Mouse (Mus musculus) heart, adult 2 months (tissue): ENCODE results near the gene Tent4b. TPM values are rescaled to one million over a fixed set of nuclear protein-coding genes. Genes with fewer than 3 reads are reported as not detected.
A peak's percentile ranks its signal among the peaks of the same experiment; 100 is the strongest.

Experiments
- DNase-seq, 2 experiments: peaks; one replicate each; pipeline ENCODE4 v3.0.0; 2021
- H3K27ac ChIP-seq: fragments of 200-600 bp; 2 replicates; pipeline ENCODE4 v1.8.1; 2022
- H3K27me3 ChIP-seq: fragments of 200-500 bp; 2 replicates; pipeline ENCODE4 v1.6.1; 2012; ENCODE audit warnings: mild to moderate bottlenecking, low read length, inconsistent platforms, mixed read lengths; ENCODE audit not compliant: control insufficient read depth, insufficient read depth
- H3K36me3 ChIP-seq: fragments of 200-500 bp; 2 replicates; pipeline ENCODE4 v1.6.1; 2012; ENCODE audit warnings: low read length, inconsistent platforms; ENCODE audit not compliant: control insufficient read depth, insufficient read depth
- H3K4me1 ChIP-seq: fragments of 200-500 bp; 2 replicates; pipeline ENCODE4 v1.6.1; 2011; ENCODE audit warnings: low read length; ENCODE audit not compliant: control insufficient read depth, insufficient read depth
- H3K4me3 ChIP-seq: fragments of 200-600 bp; 2 replicates; pipeline ENCODE4 v1.8.1; 2022
- H3K79me2 ChIP-seq: fragments of 200-500 bp; replicated peaks from 2 replicates; pipeline ENCODE4 v1.6.1; 2012; ENCODE audit warnings: mild to moderate bottlenecking, inconsistent platforms, low read length, moderate library complexity, mixed read lengths; ENCODE audit not compliant: control insufficient read depth, insufficient read depth
- H3K9ac ChIP-seq: fragments of 200-500 bp; 2 replicates; pipeline ENCODE4 v1.6.1; 2012; ENCODE audit warnings: low read depth, mild to moderate bottlenecking, control low read depth, inconsistent platforms, low read length, mixed read lengths
- CTCF ChIP-seq: fragments of 200-600 bp; IDR thresholded peaks from 2 replicates; pipeline ENCODE4 v1.8.1; 2022; ENCODE audit warnings: antibody characterized with exemption, mild to moderate bottlenecking, moderate library complexity
- EP300 ChIP-seq: fragments of 200-500 bp; IDR thresholded peaks from 2 replicates; pipeline ENCODE4 v1.6.1; 2011; ENCODE audit warnings: low read depth, low read length, control low read depth; ENCODE audit not compliant: insufficient read depth
- POLR2A ChIP-seq: fragments of 200-500 bp; IDR thresholded peaks from 2 replicates; pipeline ENCODE4 v1.6.1; 2011; ENCODE audit warnings: mild to moderate bottlenecking, low read depth, low read length, control low read depth; ENCODE audit not compliant: insufficient read depth
- WGBS: fragments of 180-500 bp; shearing (Covaris S2); methylation state at CpG from one replicate; pipeline ENCODE4 v1.1.7; 2018; 5-methylcytosine and 5-hydroxymethylcytosine counted together
- intact Hi-C: fragments of 180-260 bp; cut with DNase I; formaldehyde crosslinking; loops from one replicate; pipeline ENCODE4 v1.15.1; 2025
- polyA plus RNA-seq: library from polyadenylated mRNA; depleted of rRNA; stranded (reverse); fragments of >200 nt; gene quantifications from 2 replicates; pipeline ENCODE4 v1.2.3, GENCODE M21; 2012
- total RNA-seq, 2 experiments: library from RNA; stranded (reverse); gene quantifications; 2 replicates each; pipeline ENCODE4 v1.2.3; 2021

Tent4b gene
- total and polyA plus RNA-seq, 3 experiments = 14.3 to 19.2 (median 18.8) TPM

GRCm38 (mm10) chr8:88266170-88266800, 67.3 kb downstream of the Tent4b start:
- Histone ChIP-seq H3K9ac (no peak overlapping the region), H3K27me3 (no peaks in the 10 kb centered on the region), H3K27ac (no peak overlapping the region), H3K4me3 (no peak overlapping the region), H3K79me2 (no peaks in the 10 kb centered on the region), H3K4me1 (no peaks in the 10 kb centered on the region), H3K36me3 (no peaks in the 10 kb centered on the region)
- TF ChIP-seq EP300 (peak; percentile 67; the same call in 1 of the 2 replicates), CTCF (no peak; the same call in 1 of the 2 replicates), POLR2A (no peak)
- peak; percentile 77 to 89 for DNase-seq
- intact Hi-C loops = loop anchor here (2.0 to 10.0 kb wide), 3 partner anchors 95 to 489 kb away; no protein-coding TSS in a partner anchor
- 43% methylated on average over 10 of the region's 10 CpGs for WGBS

- no peak for DNase-seq
- Histone ChIP-seq H3K27ac (no peak overlapping the region), H3K9ac (no peak overlapping the region), H3K4me3 (no peak overlapping the region), H3K27me3 (no peaks in the 10 kb centered on the region), H3K79me2 (no peaks in the 10 kb centered on the region), H3K36me3 (no peaks in the 10 kb centered on the region), H3K4me1 (no peaks in the 10 kb centered on the region)
- 77% methylated on average over 14 of the region's 14 CpGs for WGBS
- no peak for TF ChIP-seq CTCF
- TF ChIP-seq POLR2A = no peak
- no peak for TF ChIP-seq EP300
- intact Hi-C loops = loop anchor here (2.0 to 10.0 kb wide), 3 partner anchors 94 to 488 kb away; no protein-coding TSS in a partner anchor
Observed at GRCm38 (mm10) chr8:88266801-88267403, 67.9 kb downstream of the Tent4b start.

- TF ChIP-seq EP300 = no peak
- TF ChIP-seq CTCF = peak; percentile 56
- TF ChIP-seq POLR2A = no peak
- Histone ChIP-seq H3K4me1 (no peaks in the 10 kb centered on the region), H3K36me3 (no peaks in the 10 kb centered on the region), H3K4me3 (no peak overlapping the region), H3K27ac (no peak overlapping the region), H3K27me3 (peaks cover 5% of the 10 kb centered on the region), H3K9ac (no peak overlapping the region), H3K79me2 (no peaks in the 10 kb centered on the region)
- no peak for DNase-seq
- WGBS = 71% methylated on average over 7 of the region's 7 CpGs
- intact Hi-C loops = loop anchor here (10.0 kb wide), 1 partner anchor 486 kb away; no protein-coding TSS in a partner anchor
Observed at GRCm38 (mm10) chr8:88269107-88269875, 70.3 kb downstream of the Tent4b start.

- WGBS = 73% methylated on average over 3 of the region's 3 CpGs
- Histone ChIP-seq H3K27me3 (peaks cover 5% of the 10 kb centered on the region), H3K27ac (no peak overlapping the region), H3K36me3 (no peaks in the 10 kb centered on the region), H3K9ac (no peak overlapping the region), H3K4me1 (no peaks in the 10 kb centered on the region), H3K4me3 (no peak overlapping the region), H3K79me2 (no peaks in the 10 kb centered on the region)
- intact Hi-C loops = loop anchor here (5.0 kb wide), 1 partner anchor 37 kb away; no protein-coding TSS in a partner anchor
- TF ChIP-seq EP300 (no peak), CTCF (no peak), POLR2A (no peak)
- no peak for DNase-seq
Observed at GRCm38 (mm10) chr8:88270086-88270485, 71.1 kb downstream of the Tent4b start.

- 5% methylated on average over 64 of the region's 64 CpGs for WGBS
- Histone ChIP-seq H3K4me3 (peak within 1 kb of the TSS; percentile 48), H3K27me3 (peaks cover 5% of the 10 kb centered on the region), H3K9ac (peak within 1 kb of the TSS; percentile 79), H3K27ac (peak within 1 kb of the TSS; percentile 36), H3K79me2 (no peaks in the 10 kb centered on the region), H3K36me3 (no peaks in the 10 kb centered on the region), H3K4me1 (no peaks in the 10 kb centered on the region)
- peak; percentile 79 to 83 for DNase-seq
- intact Hi-C loops = loop anchor here (2.0 to 5.0 kb wide), 2 partner anchors 35 to 86 kb away; no protein-coding TSS in a partner anchor
- TF ChIP-seq EP300 = no peak
- TF ChIP-seq POLR2A = no peak
- TF ChIP-seq CTCF = peak; percentile 73
Observed at GRCm38 (mm10) chr8:88272231-88273050, 73.4 kb downstream of the Tent4b start, which contains the start of gene Adcy7. Gene Adcy7, plus strand, starts transcription at chr8:88272403.
